Comparison of ENCODE assay signal across 25 mouse cellular contexts in the genomic region with DNA sequence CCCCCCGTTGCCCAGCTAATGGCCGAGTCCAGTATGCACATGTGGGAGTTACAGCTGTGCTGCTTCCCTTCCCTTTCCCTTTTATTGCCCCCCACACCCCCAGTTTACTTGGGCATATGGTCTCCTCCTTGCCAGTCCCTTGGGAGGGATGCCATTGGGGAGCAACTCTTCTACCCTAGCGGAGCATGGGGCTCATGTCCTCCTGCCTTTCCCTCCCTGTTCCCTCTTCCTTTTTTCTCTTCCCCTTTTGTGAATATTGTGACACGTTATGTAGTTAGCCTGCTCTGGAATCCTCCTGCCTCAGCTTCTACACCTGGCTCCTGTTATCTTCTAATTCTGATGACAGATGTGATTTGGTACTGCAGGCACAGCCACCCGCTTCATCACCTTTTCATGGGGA. TPM values are rescaled to one million over a fixed set of nuclear protein-coding genes. Genes with fewer than 3 reads are reported as not detected.
DNase-seq lines count a peak whose midpoint lies in the region; ATAC-seq and TF ChIP-seq lines count a peak whose summit lies in the region.
"Had no signal": no experiment of that assay in that cellular context is flagged by ENCODE, and none has a peak within 500 bp of the region (broad histone marks: within the 10 kb centered on the region; RNA-seq: fewer than 3 reads in every experiment).

No protein-coding gene starts in this region.

- TF ChIP-seq POLR2A in MEL (IDR thresholded peaks at IDR 0.05; ENCODE audit: control insufficient read depth in 1 of 2, insufficient read depth in 1 of 2, low read depth in 1 of 2, low read length in 2 of 2, poor library complexity in 1 of 2): no peak

- no peak overlapping the region for H3K4me3 ChIP-seq in MEL (ENCODE audit: control insufficient read depth in 1 of 2, insufficient read depth in 1 of 2, low read depth in 2 of 2, low read length in 2 of 2)
- no peak overlapping the region for H3K4me3 ChIP-seq in midbrain, embryonic 13.5 days (replicated peaks)
- H3K4me3 ChIP-seq: embryonic facial prominence, embryonic 10.5 days; embryonic facial prominence, embryonic 12.5 days; forebrain, embryonic 13.5 days; forebrain, embryonic 15.5 days had no signal

- TF ChIP-seq RAD21 in MEL (IDR thresholded peaks at IDR 0.05; ENCODE audit: low read depth, low read length): no peak

- H3K27ac ChIP-seq in MEL (ENCODE audit: control insufficient read depth, low read depth, low read length): no peak overlapping the region
- H3K27ac ChIP-seq in midbrain, embryonic 13.5 days: no peak overlapping the region
- H3K27ac ChIP-seq: embryonic facial prominence, embryonic 10.5 days; embryonic facial prominence, embryonic 12.5 days; forebrain, embryonic 13.5 days; forebrain, embryonic 15.5 days had no signal

- no peak for TF ChIP-seq CTCF in MEL (IDR thresholded peaks at IDR 0.05 in 2 of 3, conservative IDR thresholded peaks at IDR 0.05 in 1 of 3; ENCODE audit: control insufficient read depth in 1 of 3, insufficient read depth in 1 of 3, low read depth in 2 of 3, low read length in 3 of 3, poor library complexity in 1 of 3, severe bottlenecking in 1 of 3)

- no peaks in the 10 kb centered on the region for H3K79me2 ChIP-seq in MEL (ENCODE audit: control insufficient read depth, insufficient read depth, low read length, poor library complexity)

- TF ChIP-seq EP300 in MEL (IDR thresholded peaks at IDR 0.05; ENCODE audit: low read depth in 1 of 2, low read length in 2 of 2): no peak

- no peaks in the 10 kb centered on the region for H3K36me3 ChIP-seq in MEL (ENCODE audit: control insufficient read depth in 1 of 2, insufficient read depth in 2 of 2, low read length in 2 of 2)
- no peaks in the 10 kb centered on the region for H3K36me3 ChIP-seq in midbrain, embryonic 13.5 days
- H3K36me3 ChIP-seq: embryonic facial prominence, embryonic 10.5 days; embryonic facial prominence, embryonic 12.5 days; forebrain, embryonic 15.5 days; G1E had no signal

- H3K4me2 ChIP-seq in midbrain, embryonic 13.5 days (replicated peaks): no peak overlapping the region
- H3K4me2 ChIP-seq: embryonic facial prominence, embryonic 12.5 days; forebrain, embryonic 13.5 days; forebrain, embryonic 15.5 days had no signal

- DNase-seq in heart, adult 11 months: peak; percentile 76
- no peak for DNase-seq in heart, postnatal 25 days (ENCODE audit: low spot score)
- DNase-seq in MEL (ENCODE audit: low read depth, low spot score) (no peak), liver (no peak)
- DNase-seq in gastrocnemius, postnatal 36 days: no peak
- DNase-seq: adrenal gland, adult 2 months; adrenal gland, postnatal 10 days; adrenal gland, postnatal 25 days; B cell, adult 2 months; cerebellum, adult 11 months; cerebellum, adult 18-20 months; cerebellum, adult 8-10 months; cerebellum, adult 9-11 months; cerebellum, postnatal 14 days; cerebellum, postnatal 36 days; forebrain, postnatal 0 days had no signal

- no peaks in the 10 kb centered on the region; a peak in 2 of 4 replicates for H3K27me3 ChIP-seq in MEL (ENCODE audit: control insufficient read depth in 1 of 2, insufficient read depth in 2 of 2, low read length in 2 of 2)
- no peaks in the 10 kb centered on the region for H3K27me3 ChIP-seq in midbrain, embryonic 13.5 days
- H3K27me3 ChIP-seq: embryonic facial prominence, embryonic 12.5 days; forebrain, embryonic 13.5 days; forebrain, embryonic 15.5 days had no signal

- no peaks in the 10 kb centered on the region for H3K9me3 ChIP-seq in MEL (replicated peaks; ENCODE audit: insufficient read depth, low read length)
- no peaks in the 10 kb centered on the region for H3K9me3 ChIP-seq in midbrain, embryonic 13.5 days
- H3K9me3 ChIP-seq: embryonic facial prominence, embryonic 10.5 days; embryonic facial prominence, embryonic 12.5 days; forebrain, embryonic 13.5 days; forebrain, embryonic 15.5 days; G1E had no signal

- H3K4me1 ChIP-seq in MEL (ENCODE audit: control insufficient read depth in 1 of 2, insufficient read depth in 2 of 2, low read length in 2 of 2): no peaks in the 10 kb centered on the region
- no peaks in the 10 kb centered on the region for H3K4me1 ChIP-seq in midbrain, embryonic 13.5 days (replicated peaks)
- H3K4me1 ChIP-seq: forebrain, embryonic 13.5 days; forebrain, embryonic 15.5 days had no signal

- no peak overlapping the region for H3K9ac ChIP-seq in MEL (ENCODE audit: control insufficient read depth, low read depth, low read length, poor library complexity, severe bottlenecking)
- no peak overlapping the region for H3K9ac ChIP-seq in midbrain, embryonic 13.5 days (replicated peaks)
- H3K9ac ChIP-seq: embryonic facial prominence, embryonic 12.5 days; forebrain, embryonic 13.5 days; forebrain, embryonic 15.5 days; forebrain, postnatal 0 days had no signal

- WGBS in midbrain, embryonic 13.5 days: 96% methylated on average over 5 of the region's 5 CpGs

- intact Hi-C loops in heart, postnatal 25 days (cut with DNase I): no loop called here
- intact Hi-C loops in gastrocnemius, postnatal 36 days (cut with DNase I): no loop called here

- peak; percentile 75 for ATAC-seq in granulocyte monocyte progenitor cell, adult 5-6 weeks (replicated peaks; ENCODE audit: poor library complexity, severe bottlenecking)
- ATAC-seq in megakaryocyte progenitor cell, adult 5-6 weeks (replicated peaks; ENCODE audit: poor library complexity): peak; percentile 52
- no peak for ATAC-seq in midbrain, embryonic 13.5 days
- ATAC-seq: CD4-positive, CD25-positive, alpha-beta regulatory T cell, adult 4 months; forebrain, embryonic 13.5 days; forebrain, embryonic 15.5 days; forebrain, postnatal 0 days had no signal

TF ChIP-seq in MEL, 35 proteins besides CTCF, POLR2A, EP300 and RAD21:
- TF ChIP-seq SIN3A (IDR thresholded peaks at IDR 0.05; ENCODE audit: low read length) (no peak), TBP (IDR thresholded peaks at IDR 0.05; ENCODE audit: low read depth, low read length) (peak; percentile 49; the same call in 1 of the 2 replicates)

RNA-seq across cellular contexts. Expression of gene Arhgef3, which starts 28.0 kb away (rescaled TPM):
- 10 to 100 TPM; 29.0 to 34.1 TPM for total RNA-seq in heart, postnatal 25 days (2021)
- 1.3 and 2.1 TPM in 2 replicates for total RNA-seq in MEL (2012; rRNA removed)
- polyA plus RNA-seq in MEL (2012; ENCODE audit: insufficient read depth in 1 of 2, insufficient read length in 2 of 2, low read depth in 1 of 2, low replicate concordance in 2 of 2, missing spikeins in 1 of 2): 1 to 10 TPM in 1 of 2 experiments, not detected in 1; 2.7 TPM
- 14.5 and 14.7 TPM in 2 replicates for total RNA-seq in granulocyte monocyte progenitor cell, adult 5-6 weeks (2014; fragmentation: Nextera tagmentation)
- total RNA-seq in granulocyte monocyte progenitor cell, adult 5-6 weeks (2017): 13.8 and 20.3 TPM in 2 replicates
- 11.0 and 13.8 TPM in 2 replicates for total RNA-seq in megakaryocyte progenitor cell, adult 5-6 weeks (2015)
- 15.5 and 18.0 TPM in 2 replicates for total RNA-seq in megakaryocyte progenitor cell, adult 5-6 weeks (2017)
- total RNA-seq in gastrocnemius, postnatal 36 days (2021): 10 to 100 TPM in 1 of 2 experiments, 1 to 10 TPM in 1; 8.7 to 10.1 TPM
- 1.7 and 2.4 TPM in 2 replicates for polyA plus RNA-seq in midbrain, embryonic 13.5 days (2015; fragmentation: Nextera tagmentation; extraction: Ambion mirVana)
